Mouse (Mus musculus): ENCODE data around the gene Dnajc5.

DNA sequence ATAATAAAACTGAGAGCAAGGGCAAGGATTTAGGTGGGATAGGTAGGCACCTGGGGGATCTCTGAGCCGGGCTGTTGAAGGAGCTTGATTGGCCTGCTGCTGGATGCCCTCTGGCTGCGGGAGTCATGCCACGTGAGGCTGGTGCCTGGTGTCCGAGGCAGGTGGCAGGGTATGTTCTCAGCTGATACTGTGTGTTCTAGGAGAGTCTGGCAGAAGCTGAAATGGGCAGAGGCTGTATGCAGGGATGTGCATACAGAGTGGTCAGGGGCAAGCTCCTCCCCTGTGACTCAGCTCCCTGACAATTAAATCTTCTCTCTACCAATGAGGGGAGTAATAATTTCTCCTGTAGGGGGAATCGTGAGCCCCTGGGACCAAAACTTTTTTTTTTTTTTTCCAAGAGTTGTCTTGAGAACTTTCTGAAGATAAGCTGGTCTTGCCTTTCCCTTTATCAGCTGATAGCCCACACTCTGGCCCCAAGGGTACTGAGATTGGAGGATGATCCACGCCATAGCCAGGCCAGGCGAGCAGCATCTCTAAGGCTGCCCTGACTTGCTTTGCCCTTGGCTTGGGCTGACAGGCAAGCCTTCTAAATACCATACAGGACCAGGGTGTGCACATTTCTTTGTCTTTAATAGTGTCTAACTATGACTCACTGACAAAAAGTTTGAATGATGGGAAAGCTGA, 77.2 kb downstream of the Dnajc5 start:
- TF ChIP-seq CTCF (IDR thresholded peaks at IDR 0.05; ENCODE audit: low read depth), result no peak
- no peak for TF ChIP-seq EP300 (IDR thresholded peaks at IDR 0.05; ENCODE audit: low read depth)

Data from heart, postnatal 0 days (tissue).